Mouse (Mus musculus): ENCODE measurements at regions not wholly inside any gene's neighbourhood (a gene's known extent, or its start where the extent isn't known, plus 50 kb on each side); places are given as distances from the start of the nearest gene placed in this dataset.
A peak's percentile ranks its signal among the peaks of the same experiment; 100 is the strongest.

GRCm38 (mm10) chr1:177335961-177336360, 78.0 kb upstream of the Akt3 start:
- DNase-seq (ENCODE audit: low spot score) = no peak

GRCm38 (mm10) chr1:177323366-177323765, 65.4 kb upstream of the Akt3 start:
- no peak for DNase-seq (ENCODE audit: low spot score)

- no peak for DNase-seq (ENCODE audit: low spot score)
These were observed 64.8 kb upstream of the Akt3 start for GRCm38 (mm10) chr1:177322745-177323299.

GRCm38 (mm10) chr1:177322307-177322685, 64.3 kb upstream of the Akt3 start:
- DNase-seq (ENCODE audit: low spot score) = no peak

- DNase-seq (ENCODE audit: low spot score) = no peak
These were observed 63.8 kb upstream of the Akt3 start for GRCm38 (mm10) chr1:177321655-177322306.

- peak; percentile 7 for DNase-seq (ENCODE audit: low spot score)
These were observed 50.3 kb upstream of the Akt3 start for GRCm38 (mm10) chr1:177308213-177308872.
